Mouse (Mus musculus): ENCODE measurements around the gene Ddhd1. TPM values are rescaled to one million over a fixed set of nuclear protein-coding genes. Genes with fewer than 3 reads are reported as not detected.

Ddhd1 gene
- total RNA-seq, 1 experiment = 12.4 TPM

DNA sequence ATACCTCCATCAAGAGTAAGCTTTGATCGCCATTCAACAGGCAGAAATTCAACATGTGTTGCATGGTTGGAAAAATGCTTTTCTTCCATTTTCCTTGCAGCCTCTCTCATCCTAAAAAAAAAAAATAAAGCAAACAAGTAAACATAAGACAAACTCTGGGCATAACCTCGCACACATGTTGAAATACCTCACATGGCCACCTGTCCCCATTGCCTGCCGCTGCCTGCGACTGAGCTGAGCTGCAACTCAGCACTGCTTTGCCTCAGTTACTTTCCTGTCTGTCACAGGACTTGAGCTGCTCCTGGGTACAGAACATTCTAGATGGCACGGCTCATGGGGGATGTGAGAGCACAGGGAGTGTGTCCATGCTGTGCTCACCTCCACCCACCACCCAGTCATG is 41.4 kb downstream of the Ddhd1 start:
- peaks cover 9% of the 10 kb centered on the region; the same call in 1 of the 2 replicates for H3K36me3 ChIP-seq (ENCODE audit: control insufficient read depth, insufficient read depth, low read length, poor library complexity, severe bottlenecking)
- H3K9me3 ChIP-seq (ENCODE audit: control insufficient read depth, insufficient read depth, low read depth, low read length) = no peaks in the 10 kb centered on the region
- DNase-seq (ENCODE audit: low read depth, low spot score) = no peak
- in situ Hi-C loops (cut with MboI; ENCODE audit: low sequenced_read_pairs in 2 of 2, unreplicated experiment in 2 of 2) = no loop called here
- H3K9ac ChIP-seq (ENCODE audit: insufficient read depth, low read depth, low read length, poor library complexity, severe bottlenecking) = no peak overlapping the region
- H3K4me3 ChIP-seq (ENCODE audit: insufficient read depth in 1 of 2, low read depth in 1 of 2, low read length in 2 of 2, poor library complexity in 1 of 2, severe bottlenecking in 1 of 2) = no peak overlapping the region
- no peak overlapping the region for H3K27ac ChIP-seq (ENCODE audit: insufficient read depth, low read depth, low read length, poor library complexity, severe bottlenecking)
- H3K4me1 ChIP-seq (ENCODE audit: control insufficient read depth in 2 of 2, insufficient read depth in 2 of 2, low read length in 2 of 2, poor library complexity in 1 of 2) = no peaks in the 10 kb centered on the region
- TF ChIP-seq ZC3H11A (IDR thresholded peaks at IDR 0.05; ENCODE audit: borderline replicate concordance, low read depth, low read length) (no peak), MAFK (IDR thresholded peaks at IDR 0.05; ENCODE audit: insufficient read depth, low read depth, low read length) (no peak), ZNF384 (IDR thresholded peaks at IDR 0.05; ENCODE audit: low read depth, low read length) (no peak), HCFC1 (IDR thresholded peaks at IDR 0.05; ENCODE audit: borderline replicate concordance, insufficient read depth, low read length) (no peak), CHD2 (IDR thresholded peaks at IDR 0.05; ENCODE audit: low read depth, low read length) (no peak)

DNA sequence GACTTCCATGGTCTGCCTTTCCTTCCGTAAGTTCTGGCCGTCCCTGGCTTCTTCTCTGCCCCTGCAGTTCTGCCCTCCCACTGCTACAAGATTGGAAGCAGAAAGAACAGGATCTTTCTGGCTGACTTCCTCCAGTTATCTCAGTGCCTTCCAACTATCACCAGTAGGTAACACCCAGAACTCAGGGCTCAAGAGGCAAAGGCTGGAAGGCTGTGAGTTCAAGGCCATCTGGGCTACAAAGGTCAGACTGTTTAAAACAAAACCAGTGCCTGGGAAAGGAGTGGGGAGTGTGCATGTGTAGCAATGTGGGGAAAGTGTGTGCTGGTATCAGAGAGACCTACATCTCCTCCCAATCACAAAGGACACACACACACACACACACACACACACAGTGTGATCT is 42.2 kb downstream of the Ddhd1 start:
- TF ChIP-seq ZC3H11A (IDR thresholded peaks at IDR 0.05; ENCODE audit: borderline replicate concordance, low read depth, low read length) (no peak), HCFC1 (IDR thresholded peaks at IDR 0.05; ENCODE audit: borderline replicate concordance, insufficient read depth, low read length) (no peak), ZNF384 (IDR thresholded peaks at IDR 0.05; ENCODE audit: low read depth, low read length) (no peak), MAFK (IDR thresholded peaks at IDR 0.05; ENCODE audit: insufficient read depth, low read depth, low read length) (no peak), CHD2 (IDR thresholded peaks at IDR 0.05; ENCODE audit: low read depth, low read length) (no peak)

DNA sequence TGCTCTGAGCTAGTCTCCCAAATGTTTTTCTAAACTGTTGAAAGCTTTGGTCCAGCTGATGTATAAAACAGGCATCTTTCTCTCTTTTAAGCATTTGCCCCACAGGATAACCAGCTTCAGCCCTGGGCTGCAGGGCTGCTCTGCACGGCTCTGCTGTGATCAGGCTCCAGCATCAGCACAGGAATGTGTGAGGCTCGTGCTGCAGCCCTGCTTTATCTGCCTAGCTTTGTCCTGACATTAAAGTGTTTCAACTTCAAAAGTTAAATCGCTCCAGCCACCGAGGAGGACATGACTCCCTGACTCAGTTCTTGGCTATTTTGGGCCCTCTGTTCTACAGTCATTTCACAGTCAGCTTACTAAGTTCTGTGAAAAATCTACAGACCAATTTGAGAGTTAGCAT is 43.1 kb downstream of the Ddhd1 start:
- no peak overlapping the region for H3K27ac ChIP-seq (ENCODE audit: insufficient read depth, low read depth, low read length, poor library complexity, severe bottlenecking)
- DNase-seq (ENCODE audit: low read depth, low spot score) = no peak
- H3K36me3 ChIP-seq (ENCODE audit: control insufficient read depth, insufficient read depth, low read length, poor library complexity, severe bottlenecking) = peaks cover 9% of the 10 kb centered on the region; the same call in 1 of the 2 replicates
- no peaks in the 10 kb centered on the region for H3K4me1 ChIP-seq (ENCODE audit: control insufficient read depth in 2 of 2, insufficient read depth in 2 of 2, low read length in 2 of 2, poor library complexity in 1 of 2)
- H3K9ac ChIP-seq (ENCODE audit: insufficient read depth, low read depth, low read length, poor library complexity, severe bottlenecking) = no peak overlapping the region
- TF ChIP-seq ZNF384 (IDR thresholded peaks at IDR 0.05; ENCODE audit: low read depth, low read length) = no peak
- TF ChIP-seq CHD2 (IDR thresholded peaks at IDR 0.05; ENCODE audit: low read depth, low read length) = no peak
- no peak for TF ChIP-seq HCFC1 (IDR thresholded peaks at IDR 0.05; ENCODE audit: borderline replicate concordance, insufficient read depth, low read length)
- no peak for TF ChIP-seq MAFK (IDR thresholded peaks at IDR 0.05; ENCODE audit: insufficient read depth, low read depth, low read length)
- TF ChIP-seq ZC3H11A (IDR thresholded peaks at IDR 0.05; ENCODE audit: borderline replicate concordance, low read depth, low read length) = no peak
- in situ Hi-C loops (cut with MboI; ENCODE audit: low sequenced_read_pairs in 2 of 2, unreplicated experiment in 2 of 2) = no loop called here
- H3K4me3 ChIP-seq (ENCODE audit: insufficient read depth in 1 of 2, low read depth in 1 of 2, low read length in 2 of 2, poor library complexity in 1 of 2, severe bottlenecking in 1 of 2) = no peak overlapping the region
- H3K9me3 ChIP-seq (ENCODE audit: control insufficient read depth, insufficient read depth, low read depth, low read length) = no peaks in the 10 kb centered on the region

More for the DNA sequence above, 42.2 kb downstream of the Ddhd1 start:
- Histone ChIP-seq H3K4me3 (ENCODE audit: insufficient read depth in 1 of 2, low read depth in 1 of 2, low read length in 2 of 2, poor library complexity in 1 of 2, severe bottlenecking in 1 of 2) (no peak overlapping the region), H3K9me3 (ENCODE audit: control insufficient read depth, insufficient read depth, low read depth, low read length) (no peaks in the 10 kb centered on the region), H3K36me3 (ENCODE audit: control insufficient read depth, insufficient read depth, low read length, poor library complexity, severe bottlenecking) (peaks cover 9% of the 10 kb centered on the region; the same call in 1 of the 2 replicates), H3K4me1 (ENCODE audit: control insufficient read depth in 2 of 2, insufficient read depth in 2 of 2, low read length in 2 of 2, poor library complexity in 1 of 2) (no peaks in the 10 kb centered on the region), H3K27ac (ENCODE audit: insufficient read depth, low read depth, low read length, poor library complexity, severe bottlenecking) (no peak overlapping the region), H3K9ac (ENCODE audit: insufficient read depth, low read depth, low read length, poor library complexity, severe bottlenecking) (no peak overlapping the region)
- no peak for DNase-seq (ENCODE audit: low read depth, low spot score)
- in situ Hi-C loops (cut with MboI; ENCODE audit: low sequenced_read_pairs in 2 of 2, unreplicated experiment in 2 of 2) = no loop called here

DNA sequence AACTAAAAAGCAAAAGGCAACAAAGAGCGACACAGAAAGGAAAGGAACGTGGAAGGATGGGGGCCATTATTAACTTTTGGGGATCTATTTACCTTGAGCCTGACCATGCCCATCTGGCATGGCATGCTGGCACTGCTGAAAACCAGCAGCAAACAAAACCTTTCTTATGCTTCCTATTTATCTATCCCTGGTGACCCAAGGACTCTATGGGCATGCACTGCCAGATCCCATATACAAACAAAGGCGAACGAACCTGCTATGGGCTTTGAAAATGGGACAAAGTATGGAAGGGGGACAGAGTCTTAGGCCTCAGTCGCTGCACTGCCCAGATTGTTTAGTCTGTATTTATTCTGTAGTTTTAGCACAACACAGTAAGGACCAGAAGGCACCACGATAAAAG is 43.5 kb downstream of the Ddhd1 start:
- Histone ChIP-seq H3K4me3 (ENCODE audit: insufficient read depth in 1 of 2, low read depth in 1 of 2, low read length in 2 of 2, poor library complexity in 1 of 2, severe bottlenecking in 1 of 2) (no peak overlapping the region), H3K9me3 (ENCODE audit: control insufficient read depth, insufficient read depth, low read depth, low read length) (no peaks in the 10 kb centered on the region), H3K9ac (ENCODE audit: insufficient read depth, low read depth, low read length, poor library complexity, severe bottlenecking) (no peak overlapping the region), H3K27ac (ENCODE audit: insufficient read depth, low read depth, low read length, poor library complexity, severe bottlenecking) (no peak overlapping the region), H3K4me1 (ENCODE audit: control insufficient read depth in 2 of 2, insufficient read depth in 2 of 2, low read length in 2 of 2, poor library complexity in 1 of 2) (no peaks in the 10 kb centered on the region), H3K36me3 (ENCODE audit: control insufficient read depth, insufficient read depth, low read length, poor library complexity, severe bottlenecking) (peaks cover 9% of the 10 kb centered on the region; the same call in 1 of the 2 replicates)
- TF ChIP-seq ZC3H11A (IDR thresholded peaks at IDR 0.05; ENCODE audit: borderline replicate concordance, low read depth, low read length) (no peak), MAFK (IDR thresholded peaks at IDR 0.05; ENCODE audit: insufficient read depth, low read depth, low read length) (no peak), HCFC1 (IDR thresholded peaks at IDR 0.05; ENCODE audit: borderline replicate concordance, insufficient read depth, low read length) (no peak), ZNF384 (IDR thresholded peaks at IDR 0.05; ENCODE audit: low read depth, low read length) (no peak), CHD2 (IDR thresholded peaks at IDR 0.05; ENCODE audit: low read depth, low read length) (no peak)
- DNase-seq (ENCODE audit: low read depth, low spot score) = no peak
- in situ Hi-C loops (cut with MboI; ENCODE audit: low sequenced_read_pairs in 2 of 2, unreplicated experiment in 2 of 2) = no loop called here

DNA sequence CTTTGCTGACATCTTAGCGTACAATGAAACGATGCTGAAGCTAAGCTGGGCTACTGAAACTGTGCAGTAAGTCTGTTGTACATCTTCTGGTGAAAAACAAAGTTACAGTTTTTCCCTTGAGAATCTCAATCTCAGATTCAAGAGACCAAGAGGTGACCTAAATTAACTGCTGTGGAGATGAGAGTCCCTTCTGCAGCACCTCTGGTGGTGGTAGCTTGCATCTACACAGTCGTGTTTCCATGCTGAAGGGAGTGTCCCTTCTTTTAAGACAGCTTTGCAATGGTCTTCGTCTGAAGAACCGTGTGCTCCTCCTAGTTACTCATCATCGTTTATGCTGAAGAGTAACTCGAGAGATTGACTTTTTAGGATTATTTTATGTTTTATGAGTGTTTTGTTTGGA is 46.3 kb downstream of the Ddhd1 start:
- H3K4me3 ChIP-seq (ENCODE audit: insufficient read depth in 1 of 2, low read depth in 1 of 2, low read length in 2 of 2, poor library complexity in 1 of 2, severe bottlenecking in 1 of 2) = no peak overlapping the region
- H3K27ac ChIP-seq (ENCODE audit: insufficient read depth, low read depth, low read length, poor library complexity, severe bottlenecking) = no peak overlapping the region
- no peak overlapping the region for H3K9ac ChIP-seq (ENCODE audit: insufficient read depth, low read depth, low read length, poor library complexity, severe bottlenecking)
- no peaks in the 10 kb centered on the region for H3K4me1 ChIP-seq (ENCODE audit: control insufficient read depth in 2 of 2, insufficient read depth in 2 of 2, low read length in 2 of 2, poor library complexity in 1 of 2)
- no peaks in the 10 kb centered on the region for H3K9me3 ChIP-seq (ENCODE audit: control insufficient read depth, insufficient read depth, low read depth, low read length)
- in situ Hi-C loops (cut with MboI; ENCODE audit: low sequenced_read_pairs in 2 of 2, unreplicated experiment in 2 of 2) = no loop called here
- H3K36me3 ChIP-seq (ENCODE audit: control insufficient read depth, insufficient read depth, low read length, poor library complexity, severe bottlenecking) = peaks cover 11% of the 10 kb centered on the region; the same call in 1 of the 2 replicates
- TF ChIP-seq HCFC1 (IDR thresholded peaks at IDR 0.05; ENCODE audit: borderline replicate concordance, insufficient read depth, low read length) (no peak), ZC3H11A (IDR thresholded peaks at IDR 0.05; ENCODE audit: borderline replicate concordance, low read depth, low read length) (no peak), CHD2 (IDR thresholded peaks at IDR 0.05; ENCODE audit: low read depth, low read length) (no peak), ZNF384 (IDR thresholded peaks at IDR 0.05; ENCODE audit: low read depth, low read length) (no peak), MAFK (IDR thresholded peaks at IDR 0.05; ENCODE audit: insufficient read depth, low read depth, low read length) (no peak)
- DNase-seq (ENCODE audit: low read depth, low spot score) = peak; percentile 3
